Mouse (Mus musculus): ENCODE measurements around the gene Ptch2.

DNA sequence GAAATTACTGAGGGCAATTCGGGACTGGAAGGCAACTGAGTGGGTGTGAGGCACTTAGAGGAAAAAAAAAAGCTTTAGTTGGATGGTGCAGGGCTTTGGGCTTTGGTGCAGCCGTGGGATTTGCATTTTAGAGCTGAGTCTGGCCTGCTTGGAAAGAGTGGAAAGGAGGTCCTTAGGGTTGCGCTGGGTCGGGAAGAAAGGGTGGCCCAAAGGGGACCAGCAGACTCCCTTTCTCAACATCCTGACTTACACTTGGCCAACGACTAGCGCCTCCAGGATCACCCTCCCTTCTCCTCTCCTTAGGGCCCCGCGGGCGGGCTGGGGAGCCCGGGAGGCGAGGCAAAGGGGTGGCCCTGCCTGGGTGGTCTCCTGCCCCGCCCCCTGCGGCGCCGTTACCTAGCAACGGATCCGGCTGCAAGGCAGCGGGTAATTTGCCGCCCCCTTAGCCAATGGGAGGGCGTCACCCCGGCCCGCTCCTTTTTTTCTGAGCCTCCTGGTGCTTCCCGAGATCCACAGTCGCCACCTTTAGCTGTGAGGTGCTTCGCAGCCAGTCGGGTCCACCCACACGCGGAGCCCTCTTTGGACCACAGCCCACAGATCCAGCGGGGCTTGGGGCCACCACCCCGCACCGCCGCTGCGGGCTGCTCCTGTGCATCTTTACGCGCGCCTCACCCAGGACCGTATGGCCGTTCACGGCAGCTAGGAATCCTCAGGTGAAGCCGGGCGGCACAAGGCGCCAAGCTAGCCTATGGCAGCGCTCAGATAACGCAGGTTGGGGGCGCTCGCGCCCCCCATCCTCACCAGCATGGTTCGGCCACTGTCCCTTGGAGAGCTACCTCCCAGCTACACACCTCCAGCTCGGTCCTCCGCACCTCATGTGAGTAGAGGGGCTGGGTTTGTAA lies at the start of gene Ptch2:
- TF ChIP-seq CTCF (IDR thresholded peaks at IDR 0.05; ENCODE audit: low read depth) (no peak), EP300 (IDR thresholded peaks at IDR 0.05; ENCODE audit: low read depth) (no peak)

All from liver, embryonic 14.5 days (tissue).